Mouse (Mus musculus) urinary bladder, postnatal 4 days (tissue): Measurements from ENCODE around the gene Meis1.

ENCODE experiments used
- DNase-seq, 2 experiments: peaks; one replicate each; pipeline ENCODE4 v3.0.0; 2021 to 2022; ENCODE audit warnings: low spot score in 2 of 2

Meis1 gene

GRCm38 (mm10) chr11:18876886-18877625, 141.7 kb downstream of the Meis1 start:
- DNase-seq: peak in 1 of 2 experiments; percentile 49

DNA sequence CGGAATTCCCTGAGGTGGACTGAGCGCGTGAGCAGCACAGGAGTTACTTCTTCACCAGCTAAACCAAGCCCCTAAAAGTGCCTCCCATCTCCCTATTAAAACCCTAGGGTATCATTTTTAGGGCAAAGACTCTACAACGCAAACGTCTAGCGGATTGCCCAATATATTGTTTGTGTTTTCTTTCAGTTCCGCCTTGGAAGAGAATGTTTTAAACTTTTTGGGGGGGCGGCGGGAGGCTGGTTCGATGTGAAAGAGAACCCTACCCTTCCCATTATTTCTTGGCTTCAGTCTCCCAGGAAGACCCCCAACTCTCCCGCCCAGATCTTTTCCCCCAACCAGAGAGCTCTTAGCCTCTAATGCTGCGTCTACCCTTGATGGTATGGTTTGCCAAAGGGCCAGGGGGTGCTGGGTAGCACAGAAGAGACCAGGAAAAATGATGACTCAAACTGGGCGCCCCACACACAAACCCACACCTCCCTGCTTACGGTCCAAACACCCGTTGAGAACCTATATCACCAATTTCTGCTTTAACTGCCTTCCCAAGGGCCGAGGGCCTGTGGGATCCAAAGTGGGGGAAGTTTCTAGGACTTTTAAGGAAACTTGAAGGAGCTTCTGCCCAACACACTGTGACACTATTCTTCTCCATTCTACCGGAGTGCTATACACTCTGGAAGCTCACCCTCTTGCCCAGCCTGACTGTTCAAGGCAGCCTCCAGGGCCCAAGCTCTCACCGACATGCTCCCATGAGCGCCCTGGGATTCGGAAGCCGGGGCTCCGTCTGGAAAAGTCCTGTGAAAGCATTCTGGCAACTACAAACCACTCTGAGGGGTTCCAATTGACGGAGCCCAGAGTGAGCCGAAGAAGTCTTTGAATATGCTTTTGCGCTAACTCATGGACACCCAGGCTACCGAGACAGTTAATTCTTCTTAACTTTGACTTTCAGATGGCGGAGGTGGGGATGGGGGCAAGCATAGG, 142.6 kb downstream of the Meis1 start:
- peak in 1 of 2 experiments; percentile 25 for DNase-seq

- DNase-seq: no peak
Observed at GRCm38 (mm10) chr11:18875001-18875902, 143.5 kb downstream of the Meis1 start.

DNA sequence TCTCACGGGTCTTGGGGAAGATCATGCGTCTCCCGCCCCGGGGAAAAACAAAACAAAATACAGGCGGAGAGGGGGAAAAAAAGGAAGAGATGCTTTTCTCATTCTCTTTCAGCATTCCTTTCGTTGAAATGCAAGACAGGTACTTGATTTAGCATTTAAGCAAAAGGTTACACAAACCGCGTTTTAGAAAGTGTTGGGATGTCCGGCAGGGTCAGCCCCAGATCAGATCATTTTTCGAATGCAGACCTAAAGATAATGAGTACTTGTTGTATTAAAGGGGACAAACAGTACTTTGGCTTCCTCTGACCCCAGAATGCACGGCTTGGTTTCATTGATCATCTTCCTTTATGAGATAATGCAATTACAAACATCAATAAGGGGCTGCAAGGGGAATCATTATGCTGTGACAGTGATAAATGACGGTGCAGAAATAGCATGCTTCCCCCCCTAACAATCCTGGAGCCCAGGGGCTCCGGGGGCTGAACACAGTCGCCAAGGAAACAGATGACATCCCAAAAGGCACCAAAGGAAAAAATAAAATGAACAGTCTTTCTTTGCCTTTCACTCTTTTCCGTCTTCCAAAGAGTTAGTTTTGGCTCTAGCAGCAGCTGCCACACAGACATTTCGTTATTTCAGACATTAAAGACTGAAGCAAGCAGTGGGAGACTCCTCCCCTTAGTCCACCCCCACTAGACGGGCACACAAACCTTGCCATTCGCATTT, 144.3 kb downstream of the Meis1 start:
- DNase-seq: no peak

DNA sequence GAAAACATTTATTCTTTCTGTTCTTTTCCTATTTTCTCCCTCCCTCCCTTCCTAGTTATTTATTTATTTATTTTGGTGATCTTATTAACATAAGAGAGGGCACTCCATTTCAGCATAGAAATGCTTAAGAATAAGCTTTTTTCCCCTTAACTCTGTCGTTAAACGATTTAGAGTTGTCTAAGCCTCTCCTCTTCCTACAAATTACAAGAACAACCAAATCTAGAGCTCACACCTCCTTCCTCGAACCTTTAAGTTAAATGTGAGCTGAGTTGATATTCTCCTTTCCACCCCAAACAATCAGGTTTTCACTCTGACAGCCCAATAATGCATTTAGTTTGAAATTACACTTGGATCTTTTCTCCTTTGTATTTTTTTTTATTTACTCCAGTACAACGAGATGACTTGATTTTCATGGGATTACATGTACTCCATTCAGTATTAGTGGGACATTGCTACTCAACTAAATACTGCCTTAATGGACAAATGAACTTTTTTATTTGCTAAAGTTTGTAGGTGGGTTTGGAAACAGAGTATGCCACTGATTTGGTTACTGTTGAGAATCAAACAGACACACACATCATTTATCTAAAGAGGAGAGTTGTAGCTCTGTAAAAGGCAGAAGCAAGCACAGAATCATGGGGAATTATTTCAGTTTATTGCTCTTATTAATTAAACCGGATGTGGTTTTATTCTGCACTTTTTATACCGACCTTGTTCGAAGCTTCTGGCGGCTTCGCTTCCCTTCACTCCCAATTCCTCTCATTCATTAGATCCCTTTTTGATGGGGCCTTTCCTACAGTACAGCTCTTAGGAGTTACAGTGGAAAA, 145.1 kb downstream of the Meis1 start:
- DNase-seq: no peak

GRCm38 (mm10) chr11:18872793-18873192, 146.0 kb downstream of the Meis1 start:
- no peak for DNase-seq

DNA sequence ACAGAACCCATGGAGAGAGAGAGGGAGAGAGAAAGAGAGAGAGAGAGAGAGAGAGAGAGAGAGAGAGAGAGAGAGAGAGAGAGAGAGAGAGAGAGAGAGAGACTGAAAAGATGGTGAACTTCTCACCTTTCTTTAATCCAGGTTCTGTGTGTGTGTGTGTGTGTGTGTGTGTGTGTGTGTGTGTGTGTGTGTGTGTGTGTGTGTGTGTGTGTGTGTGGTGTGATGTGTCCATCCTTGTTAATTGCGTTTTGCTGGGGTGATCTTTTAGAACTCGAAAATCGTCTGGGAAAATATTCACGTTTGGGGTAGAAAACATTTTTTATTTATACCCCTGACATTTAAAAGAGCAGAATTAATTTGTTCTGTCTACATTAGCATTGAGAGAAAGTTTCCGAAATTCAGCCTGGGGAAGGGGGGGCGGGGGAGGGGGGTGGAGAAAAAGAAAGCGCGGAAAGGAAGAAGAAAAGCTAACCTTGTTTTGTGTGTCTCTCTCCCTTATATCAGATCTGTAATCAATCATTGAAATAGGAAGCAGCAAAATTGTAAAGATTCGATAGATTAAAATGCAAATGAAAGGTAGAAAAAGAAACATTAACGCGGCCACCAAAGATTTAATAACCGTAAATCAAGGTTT, 146.6 kb downstream of the Meis1 start:
- no peak for DNase-seq

- no peak for DNase-seq
Observed at GRCm38 (mm10) chr11:18871170-18872081, 147.4 kb downstream of the Meis1 start.

DNA sequence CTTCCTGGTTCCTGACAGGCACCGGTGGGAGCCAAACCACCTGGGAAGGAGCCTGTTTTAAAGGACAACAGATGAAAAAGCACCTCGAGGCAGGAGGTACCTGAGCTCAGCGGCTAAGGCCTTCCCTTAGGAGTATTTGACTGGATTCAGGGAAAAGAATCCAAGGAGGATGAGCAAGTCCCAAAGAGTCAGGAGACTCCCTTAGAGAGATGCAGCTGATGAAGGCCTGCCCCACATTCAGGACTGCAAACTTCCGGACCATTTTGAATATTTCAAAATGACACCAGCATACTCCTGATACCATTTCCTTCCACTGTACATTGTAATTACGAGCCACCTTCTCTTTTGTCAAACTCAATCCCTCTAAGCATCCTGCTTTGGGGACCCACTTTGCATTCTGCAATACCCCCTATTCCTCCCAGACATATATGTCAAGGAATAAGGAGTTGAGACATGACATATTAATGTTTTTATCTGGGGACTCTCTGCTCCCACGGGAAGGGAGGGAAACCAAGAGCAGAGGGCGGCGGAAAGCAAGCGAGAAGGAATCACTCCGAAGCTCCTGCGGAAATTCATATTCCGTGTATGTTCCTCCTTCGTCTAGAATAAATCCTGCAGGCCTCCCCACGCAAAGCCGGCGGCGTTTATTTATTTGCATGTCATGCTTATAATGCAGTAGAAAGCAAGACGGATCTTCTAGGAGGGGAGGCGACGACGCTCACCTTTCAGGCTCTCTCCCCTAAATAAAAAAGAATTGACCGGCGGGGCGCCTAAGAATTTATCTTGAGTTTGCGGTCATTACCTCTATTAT, 148.5 kb downstream of the Meis1 start:
- no peak for DNase-seq

GRCm38 (mm10) chr11:18869429-18869969, 149.3 kb downstream of the Meis1 start:
- no peak for DNase-seq

- no peak for DNase-seq
Observed at GRCm38 (mm10) chr11:18867665-18868064, 151.1 kb downstream of the Meis1 start.

DNA sequence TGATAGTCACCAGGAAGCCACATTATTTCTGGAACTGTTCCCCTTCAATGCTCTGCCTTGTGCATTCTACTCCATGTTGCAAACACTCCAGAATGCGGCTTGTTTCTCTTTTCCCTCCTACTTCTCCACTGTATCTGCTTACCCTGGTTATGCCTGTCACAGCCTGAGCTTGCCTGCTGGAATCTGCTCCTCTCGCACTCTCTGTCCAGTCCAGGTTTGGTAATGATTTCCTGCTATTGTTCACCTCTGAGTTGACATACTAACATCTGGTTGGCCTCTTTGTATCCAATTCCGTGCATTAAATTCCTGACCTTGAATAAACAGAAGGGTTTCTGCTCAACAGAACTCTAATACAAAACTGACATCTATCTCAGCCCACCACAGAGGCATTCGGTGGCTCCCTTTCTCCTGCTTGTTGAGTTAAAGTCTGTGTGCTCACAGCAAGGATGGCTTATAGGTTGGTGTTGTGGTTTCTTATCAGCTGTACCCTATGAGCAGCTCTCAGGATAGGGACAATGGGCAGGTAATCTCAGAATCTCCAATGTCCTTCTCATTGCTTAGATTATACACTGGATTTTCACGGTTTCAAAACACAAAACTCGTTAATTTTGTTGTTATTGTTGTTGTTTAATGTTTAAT, 152.5 kb downstream of the Meis1 start:
- no peak for DNase-seq

DNA sequence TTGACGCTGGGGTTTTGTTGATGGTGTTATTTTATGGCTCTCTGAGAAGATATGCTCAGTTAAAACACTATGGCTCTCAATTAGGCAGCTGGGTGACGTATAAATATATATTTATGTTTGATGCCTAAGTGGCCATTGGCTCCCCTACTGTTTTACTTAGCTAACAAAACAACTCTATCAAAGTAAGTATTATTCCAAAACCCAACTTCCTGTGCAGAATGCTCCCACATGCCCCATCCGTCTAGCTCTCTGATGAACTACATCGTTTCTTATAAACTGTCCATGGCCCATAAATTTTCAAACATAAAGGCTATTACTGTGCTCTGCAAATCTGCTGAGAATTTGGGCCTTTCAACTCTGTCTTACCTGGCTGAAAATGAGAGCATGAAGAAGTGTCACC, 168.0 kb downstream of the Meis1 start:
- no peak for DNase-seq

DNA sequence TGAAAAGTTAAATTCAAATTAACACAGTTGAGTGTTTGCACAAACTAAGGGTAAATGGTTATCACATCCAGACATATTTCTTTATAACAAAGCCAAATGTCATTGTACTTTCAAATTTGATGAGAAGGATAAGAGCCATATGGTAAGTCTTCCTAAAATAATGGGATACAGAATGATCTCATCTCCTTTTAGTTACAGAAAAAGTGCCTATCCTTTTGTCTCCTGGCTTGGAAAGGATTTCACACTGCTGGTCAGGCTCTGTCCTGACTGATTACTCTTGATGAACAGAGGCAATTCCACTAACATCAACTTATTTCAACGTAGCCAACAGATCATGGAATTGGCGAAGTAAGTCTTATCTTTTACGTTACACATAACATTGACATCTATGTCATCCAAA, 171.1 kb downstream of the Meis1 start:
- no peak for DNase-seq

DNA sequence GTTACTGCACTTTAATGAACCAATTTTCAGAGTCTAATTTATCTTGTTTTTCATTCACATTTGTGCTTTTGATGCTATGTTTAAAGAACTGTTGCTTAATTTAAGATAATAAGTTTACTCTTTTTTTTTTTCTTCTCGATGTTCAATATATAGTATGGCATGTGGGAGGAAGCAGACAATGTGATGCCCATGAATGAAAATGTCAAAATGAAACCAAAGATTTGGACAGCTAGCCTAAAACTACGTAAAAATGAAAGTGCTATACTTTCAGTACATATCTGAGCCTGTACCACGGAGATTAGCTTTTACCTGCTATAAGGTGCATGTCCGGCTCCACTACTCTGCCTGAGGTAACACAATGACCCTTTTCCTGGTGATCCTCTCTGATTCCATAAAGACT, 172.3 kb downstream of the Meis1 start:
- DNase-seq: no peak

DNA sequence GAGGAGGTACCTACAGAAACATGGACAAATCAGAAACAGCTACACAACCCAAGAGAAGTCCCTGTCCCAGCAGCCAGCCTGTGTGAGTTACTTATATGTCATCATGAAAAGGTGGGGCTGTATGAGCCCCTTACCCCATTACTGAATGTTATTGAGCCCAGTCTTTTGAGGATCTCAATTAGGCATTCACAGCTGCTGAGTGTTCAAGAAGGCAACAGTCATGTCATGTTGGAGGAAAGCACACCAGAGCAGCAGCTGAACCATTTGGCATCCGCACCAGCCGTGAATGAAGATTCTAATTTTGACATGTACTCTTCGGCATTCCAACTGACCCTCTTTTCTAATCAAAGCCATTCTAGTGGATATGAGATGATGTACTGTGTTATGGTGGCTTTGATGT, 172.9 kb downstream of the Meis1 start:
- DNase-seq: no peak

- no peak for DNase-seq
Observed at GRCm38 (mm10) chr11:18845466-18845865, 173.3 kb downstream of the Meis1 start.
